Mouse (Mus musculus) cerebellum, adult 2 months (tissue): ENCODE data around the gene Phactr2.

Source experiments
- CTCF ChIP-seq: fragments of 200-500 bp; IDR thresholded peaks from 2 replicates; pipeline ENCODE4 v1.5.1; 2011; ENCODE audit warnings: low read depth, mild to moderate bottlenecking, control low read depth, low read length, moderate library complexity, borderline replicate concordance; ENCODE audit not compliant: insufficient read depth
- POLR2A ChIP-seq: fragments of 200-500 bp; IDR thresholded peaks from 2 replicates; pipeline ENCODE4 v1.6.1; 2011; ENCODE audit warnings: low read length, control low read depth, borderline replicate concordance; ENCODE audit not compliant: insufficient read depth

GRCm38 (mm10) chr10:13273756-13274155 lies 200.5 kb downstream of the Phactr2 start:
- TF ChIP-seq CTCF: no peak
- TF ChIP-seq POLR2A: no peak
